Mouse (Mus musculus): ENCODE data around the gene Itgb2. TPM values are rescaled to one million over a fixed set of nuclear protein-coding genes. Genes with fewer than 3 reads are reported as not detected.

Gene Itgb2
- polyA plus RNA-seq, 1 experiment: not detected

GRCm38 (mm10) chr10:77510225-77510982 lies 19.6 kb upstream of the Itgb2 start:
- TF ChIP-seq CTCF (IDR thresholded peaks at IDR 0.05; ENCODE audit: insufficient read depth, low read depth, low read length) (no peak), POLR2A (IDR thresholded peaks at IDR 0.05; ENCODE audit: insufficient read depth, low read depth, low read length) (no peak)
- Histone ChIP-seq H3K4me3 (ENCODE audit: insufficient read depth, low read depth, low read length) (no peak overlapping the region), H3K4me1 (ENCODE audit: control insufficient read depth, insufficient read depth, low read length) (peaks cover 20% of the 10 kb centered on the region), H3K27ac (ENCODE audit: insufficient read depth, low read depth, low read length) (no peak overlapping the region)
- 82% methylated on average over 15 of the region's 15 CpGs for WGBS

GRCm38 (mm10) chr10:77515385-77516348 lies 14.4 kb upstream of the Itgb2 start, which contains the start of gene Fam207a:
Gene Fam207a (minus strand): TSS chr10:77515785.
- Histone ChIP-seq H3K27ac (ENCODE audit: insufficient read depth, low read depth, low read length) (peak within 1 kb of the TSS; percentile 62), H3K4me3 (ENCODE audit: insufficient read depth, low read depth, low read length) (peak within 1 kb of the TSS; percentile 96), H3K4me1 (ENCODE audit: control insufficient read depth, insufficient read depth, low read length) (peaks cover 8% of the 10 kb centered on the region; the same call in 1 of the 2 replicates)
- under 1% methylated on average over 75 of the region's 75 CpGs for WGBS
- TF ChIP-seq CTCF (IDR thresholded peaks at IDR 0.05; ENCODE audit: insufficient read depth, low read depth, low read length) (no peak), POLR2A (IDR thresholded peaks at IDR 0.05; ENCODE audit: insufficient read depth, low read depth, low read length) (peak; percentile 86)

GRCm38 (mm10) chr10:77516379-77516951 lies 13.6 kb upstream of the Itgb2 start:
- no peak for TF ChIP-seq CTCF (IDR thresholded peaks at IDR 0.05; ENCODE audit: insufficient read depth, low read depth, low read length)
- no peak for TF ChIP-seq POLR2A (IDR thresholded peaks at IDR 0.05; ENCODE audit: insufficient read depth, low read depth, low read length)
- 26% methylated on average over 14 of the region's 14 CpGs for WGBS
- H3K27ac ChIP-seq (ENCODE audit: insufficient read depth, low read depth, low read length): no peak overlapping the region; the same call in 1 of the 2 replicates
- H3K4me1 ChIP-seq (ENCODE audit: control insufficient read depth, insufficient read depth, low read length): peaks cover 8% of the 10 kb centered on the region; the same call in 1 of the 2 replicates
- peak overlapping the region; percentile 96 for H3K4me3 ChIP-seq (ENCODE audit: insufficient read depth, low read depth, low read length)

GRCm38 (mm10) chr10:77517066-77517620 lies 12.9 kb upstream of the Itgb2 start:
- no peak overlapping the region for H3K4me3 ChIP-seq (ENCODE audit: insufficient read depth, low read depth, low read length)
- H3K27ac ChIP-seq (ENCODE audit: insufficient read depth, low read depth, low read length): no peak overlapping the region
- peaks cover 10% of the 10 kb centered on the region; the same call in 1 of the 2 replicates for H3K4me1 ChIP-seq (ENCODE audit: control insufficient read depth, insufficient read depth, low read length)
- WGBS: 22% methylated on average over 20 of the region's 20 CpGs
- TF ChIP-seq CTCF (IDR thresholded peaks at IDR 0.05; ENCODE audit: insufficient read depth, low read depth, low read length) (peak; percentile 85), POLR2A (IDR thresholded peaks at IDR 0.05; ENCODE audit: insufficient read depth, low read depth, low read length) (no peak)

- Histone ChIP-seq H3K4me1 (ENCODE audit: control insufficient read depth, insufficient read depth, low read length) (peaks cover 16% of the 10 kb centered on the region; the same call in 1 of the 2 replicates), H3K27ac (ENCODE audit: insufficient read depth, low read depth, low read length) (no peak overlapping the region), H3K4me3 (ENCODE audit: insufficient read depth, low read depth, low read length) (no peak overlapping the region)
- WGBS: 93% methylated on average over 5 of the region's 5 CpGs
- TF ChIP-seq POLR2A (IDR thresholded peaks at IDR 0.05; ENCODE audit: insufficient read depth, low read depth, low read length) (no peak), CTCF (IDR thresholded peaks at IDR 0.05; ENCODE audit: insufficient read depth, low read depth, low read length) (no peak)
Observed at GRCm38 (mm10) chr10:77517801-77518200, 12.3 kb upstream of the Itgb2 start.

- TF ChIP-seq POLR2A (IDR thresholded peaks at IDR 0.05; ENCODE audit: insufficient read depth, low read depth, low read length) (no peak), CTCF (IDR thresholded peaks at IDR 0.05; ENCODE audit: insufficient read depth, low read depth, low read length) (no peak)
- Histone ChIP-seq H3K4me1 (ENCODE audit: control insufficient read depth, insufficient read depth, low read length) (peaks cover 16% of the 10 kb centered on the region; the same call in 1 of the 2 replicates), H3K27ac (ENCODE audit: insufficient read depth, low read depth, low read length) (no peak overlapping the region), H3K4me3 (ENCODE audit: insufficient read depth, low read depth, low read length) (no peak overlapping the region)
- 84% methylated on average over 3 of the region's 3 CpGs for WGBS
Observed at GRCm38 (mm10) chr10:77519191-77519590, 10.9 kb upstream of the Itgb2 start.

- Histone ChIP-seq H3K4me1 (ENCODE audit: control insufficient read depth, insufficient read depth, low read length) (peaks cover 13% of the 10 kb centered on the region; the same call in 1 of the 2 replicates), H3K27ac (ENCODE audit: insufficient read depth, low read depth, low read length) (no peak overlapping the region), H3K4me3 (ENCODE audit: insufficient read depth, low read depth, low read length) (no peak overlapping the region)
- TF ChIP-seq POLR2A (IDR thresholded peaks at IDR 0.05; ENCODE audit: insufficient read depth, low read depth, low read length) (no peak), CTCF (IDR thresholded peaks at IDR 0.05; ENCODE audit: insufficient read depth, low read depth, low read length) (no peak)
- 86% methylated on average over 5 of the region's 5 CpGs for WGBS
Observed at GRCm38 (mm10) chr10:77520497-77520896, 9.6 kb upstream of the Itgb2 start.

All from olfactory bulb, adult 2 months (tissue).